Mouse (Mus musculus): ENCODE results near the gene Vti1a.

- TF ChIP-seq CTCF (IDR thresholded peaks at IDR 0.05; ENCODE audit: borderline replicate concordance, insufficient read depth, low read depth, low read length) (no peak), POLR2A (IDR thresholded peaks at IDR 0.05; ENCODE audit: borderline replicate concordance, insufficient read depth, low read length) (no peak)
Measured at GRCm38 (mm10) chr19:55276770-55277169, 39.3 kb upstream of the Vti1a start.
